34 mouse cellular contexts compared by ENCODE assay signal in genomic region chr17:15790716-15791115, GRCm38 (mm10).
"Had no signal": no experiment of that assay in that cellular context is flagged by ENCODE, and none has a peak within 500 bp of the region (broad histone marks: within the 10 kb centered on the region; RNA-seq: fewer than 3 reads in every experiment).

No protein-coding gene starts in this region.

- H3K27ac ChIP-seq: heart, embryonic 10.5 days; heart, embryonic 13.5 days; heart, embryonic 15.5 days; hindbrain, embryonic 10.5 days; hindbrain, embryonic 12.5 days; hindbrain, embryonic 13.5 days; hindbrain, embryonic 14.5 days; hindbrain, embryonic 15.5 days; hindbrain, postnatal 0 days; intestine, embryonic 15.5 days; kidney, embryonic 15.5 days; kidney, postnatal 0 days; layer of hippocampus, adult 2 months had no signal

- H3K4me3 ChIP-seq: heart, embryonic 10.5 days; heart, embryonic 12.5 days; heart, embryonic 13.5 days; heart, embryonic 15.5 days; hindbrain, embryonic 10.5 days; hindbrain, embryonic 12.5 days; hindbrain, embryonic 13.5 days; hindbrain, embryonic 15.5 days; intestine, embryonic 15.5 days; kidney, embryonic 15.5 days; layer of hippocampus, adult 2 months had no signal

- H3K27me3 ChIP-seq: heart, embryonic 12.5 days; heart, embryonic 13.5 days; heart, embryonic 15.5 days; hindbrain, embryonic 12.5 days; hindbrain, embryonic 13.5 days; hindbrain, embryonic 15.5 days; intestine, embryonic 15.5 days; kidney, embryonic 15.5 days had no signal

- H3K9ac ChIP-seq: heart, embryonic 12.5 days; heart, embryonic 13.5 days; heart, embryonic 15.5 days; hindbrain, embryonic 12.5 days; hindbrain, embryonic 13.5 days; hindbrain, embryonic 14.5 days; hindbrain, embryonic 15.5 days; intestine, embryonic 15.5 days; kidney, embryonic 15.5 days had no signal

- H3K4me1 ChIP-seq: heart, embryonic 10.5 days; heart, embryonic 12.5 days; heart, embryonic 13.5 days; heart, embryonic 15.5 days; hindbrain, embryonic 10.5 days; hindbrain, embryonic 12.5 days; hindbrain, embryonic 13.5 days; hindbrain, embryonic 15.5 days; intestine, embryonic 15.5 days; kidney, embryonic 15.5 days had no signal

- DNase-seq: heart, postnatal 10 days; heart, postnatal 14 days; heart, postnatal 4 days; kidney, adult 11 months; kidney, adult 18-20 months; kidney, adult 2 months; kidney, adult 8-10 months; kidney, adult 9 months; kidney, postnatal 10 days; kidney, postnatal 14 days; kidney, postnatal 25 days; kidney, postnatal 36 days; kidney, postnatal 4 days; layer of hippocampus, adult 9-11 months; layer of hippocampus, postnatal 36 days had no signal

- H3K4me2 ChIP-seq: heart, embryonic 11.5 days; heart, embryonic 12.5 days; heart, embryonic 13.5 days; heart, embryonic 15.5 days; hindbrain, embryonic 12.5 days; hindbrain, embryonic 13.5 days; hindbrain, embryonic 14.5 days; hindbrain, embryonic 15.5 days; intestine, embryonic 15.5 days; kidney, embryonic 15.5 days had no signal

- ATAC-seq: hindbrain, embryonic 16.5 days; hindbrain, postnatal 0 days; inflammation-experienced regulatory T-cells, adult 6 months; intestine, embryonic 15.5 days; intestine, embryonic 16.5 days; intestine, postnatal 0 days had no signal

- H3K9me3 ChIP-seq: heart, embryonic 10.5 days; heart, embryonic 13.5 days; heart, embryonic 15.5 days; hindbrain, embryonic 12.5 days; hindbrain, embryonic 15.5 days; intestine, embryonic 15.5 days; kidney, embryonic 15.5 days had no signal

- H3K36me3 ChIP-seq: heart, embryonic 10.5 days; heart, embryonic 12.5 days; heart, embryonic 13.5 days; heart, embryonic 15.5 days; hindbrain, embryonic 10.5 days; hindbrain, embryonic 12.5 days; hindbrain, embryonic 13.5 days; hindbrain, embryonic 15.5 days; intestine, embryonic 15.5 days; kidney, embryonic 15.5 days had no signal
